Mouse (Mus musculus) thymus, adult 2 months (tissue): ENCODE results near the gene Gpr18.

Source experiments
- CTCF ChIP-seq: fragments of 200-500 bp; IDR thresholded peaks from 2 replicates; pipeline ENCODE4 v1.5.1; 2012; ENCODE audit warnings: mild to moderate bottlenecking, control low read depth, low read length, moderate library complexity, borderline replicate concordance; ENCODE audit not compliant: control insufficient read depth, poor library complexity, insufficient read depth; ENCODE audit errors: extremely low read depth
- POLR2A ChIP-seq: fragments of 200-500 bp; IDR thresholded peaks from 2 replicates; pipeline ENCODE4 v1.6.1; 2012; ENCODE audit warnings: mild to moderate bottlenecking, low read length, control low read depth, moderate library complexity; ENCODE audit not compliant: control insufficient read depth, poor library complexity, insufficient read depth; ENCODE audit errors: extremely low read depth

- no peak for TF ChIP-seq CTCF
- no peak for TF ChIP-seq POLR2A
Observed at GRCm38 (mm10) chr14:121906341-121906991, 9.1 kb downstream of the Gpr18 start.
